Mouse (Mus musculus): ENCODE results near the gene Rffl.

Gene Rffl

DNA sequence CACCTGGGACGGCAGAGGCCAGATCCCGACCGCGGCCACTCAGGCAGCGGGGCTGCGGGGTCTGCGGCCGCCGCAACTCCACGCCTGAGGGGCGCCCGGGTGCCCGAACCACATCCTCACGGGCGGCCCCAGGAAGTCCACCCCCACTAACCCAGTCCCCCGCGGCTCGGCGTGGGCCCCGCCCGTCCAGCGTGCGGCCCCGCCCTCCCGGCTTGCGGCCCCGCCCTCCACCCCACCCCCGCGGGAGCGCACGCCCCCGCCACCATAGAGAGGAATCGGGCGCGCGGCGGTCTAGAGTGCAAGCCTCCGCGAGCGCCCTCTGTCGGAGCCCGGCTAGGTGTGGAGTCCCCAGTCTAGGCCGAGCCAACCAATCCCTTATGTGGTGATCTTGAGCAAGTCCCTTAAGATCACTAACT, at the start of gene Rffl:
Gene Rffl (minus strand): TSS at position 180 of the 416 bp plus-strand sequence.
- CTCF ChIA-PET = interaction anchor here (0.6 to 2.5 kb wide), 20 partner anchors 11 to 554 kb away, joined by 3 to 19 read pairs (median 4); partner anchors contain the start of gene Nle1 (in 1 of the 4)
- POLR2A ChIA-PET = interaction anchor here in 3 of 4 experiments (0.6 to 7.4 kb wide), 32 partner anchors 10 to 129 kb away, joined by 3 to 66 read pairs (median 5); partner anchors contain the start of genes Cct6b (in 3 of the 3), Zfp830 (in 3 of the 3) and Rad51d (in 1 of the 3)

DNA sequence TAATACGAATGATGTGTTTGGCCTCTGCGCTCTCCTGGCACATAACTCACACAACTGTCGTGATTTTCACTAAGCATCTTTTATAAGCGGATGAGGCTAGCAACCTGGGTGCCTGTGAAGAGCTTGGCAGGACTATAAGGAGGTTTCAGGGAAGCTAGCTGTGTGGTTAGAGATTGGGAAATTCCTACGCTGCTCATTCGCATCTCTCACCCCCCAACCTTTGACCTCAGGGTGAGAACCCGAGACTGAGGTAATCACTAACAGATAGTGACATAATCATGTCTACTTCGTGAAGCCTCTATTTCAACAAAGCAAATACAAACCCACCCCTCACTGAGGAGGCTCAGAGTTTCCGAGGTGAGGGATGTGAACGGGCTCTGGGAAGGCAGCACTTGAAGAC, 49.8 kb upstream of the Rffl start:
- CTCF ChIA-PET = interaction anchor here in 1 of 4 experiments (1.0 to 1.1 kb wide), 2 partner anchors 9 to 31 kb away, joined by 3 to 4 read pairs; no protein-coding TSS in a partner anchor
- POLR2A ChIA-PET = interaction anchor here in 1 of 4 experiments (0.5 kb wide), 1 partner anchor 273 kb away, joined by 6 read pairs; no protein-coding TSS in a partner anchor

DNA sequence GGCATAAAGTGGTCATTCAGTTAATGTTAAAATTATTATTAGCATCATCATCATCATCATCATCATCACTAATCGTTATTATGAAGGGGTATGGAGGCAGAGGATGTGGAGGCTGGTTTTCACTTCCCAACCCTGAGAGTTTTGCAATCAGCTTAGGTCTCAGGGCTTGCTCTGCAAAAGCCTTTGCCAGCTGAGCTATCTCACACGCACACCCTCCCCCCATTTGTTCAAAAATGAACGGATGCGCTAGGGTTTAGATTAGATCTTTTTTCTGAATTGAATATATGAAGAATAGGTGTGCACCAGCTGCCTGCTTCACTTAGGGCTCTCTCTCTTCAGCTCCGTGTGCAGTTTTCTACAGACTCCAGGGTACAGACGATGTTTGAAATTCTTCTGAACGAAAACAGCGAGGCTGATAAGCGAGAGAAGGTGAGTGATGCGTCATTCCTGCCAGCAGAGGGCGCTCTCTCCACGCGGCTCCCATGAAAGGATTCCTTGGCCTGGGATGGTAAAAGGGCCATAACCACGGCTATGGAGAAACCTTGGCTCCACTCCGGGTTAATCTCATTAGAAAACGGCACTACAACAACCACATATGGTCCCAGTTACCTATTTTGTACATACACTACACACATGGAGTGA, 43.8 kb upstream of the Rffl start:
- POLR2A ChIA-PET = interaction anchor here in 3 of 4 experiments (0.6 to 1.3 kb wide), 4 partner anchors 9 to 13 kb away, joined by 3 to 4 read pairs (median 4); no protein-coding TSS in a partner anchor

DNA sequence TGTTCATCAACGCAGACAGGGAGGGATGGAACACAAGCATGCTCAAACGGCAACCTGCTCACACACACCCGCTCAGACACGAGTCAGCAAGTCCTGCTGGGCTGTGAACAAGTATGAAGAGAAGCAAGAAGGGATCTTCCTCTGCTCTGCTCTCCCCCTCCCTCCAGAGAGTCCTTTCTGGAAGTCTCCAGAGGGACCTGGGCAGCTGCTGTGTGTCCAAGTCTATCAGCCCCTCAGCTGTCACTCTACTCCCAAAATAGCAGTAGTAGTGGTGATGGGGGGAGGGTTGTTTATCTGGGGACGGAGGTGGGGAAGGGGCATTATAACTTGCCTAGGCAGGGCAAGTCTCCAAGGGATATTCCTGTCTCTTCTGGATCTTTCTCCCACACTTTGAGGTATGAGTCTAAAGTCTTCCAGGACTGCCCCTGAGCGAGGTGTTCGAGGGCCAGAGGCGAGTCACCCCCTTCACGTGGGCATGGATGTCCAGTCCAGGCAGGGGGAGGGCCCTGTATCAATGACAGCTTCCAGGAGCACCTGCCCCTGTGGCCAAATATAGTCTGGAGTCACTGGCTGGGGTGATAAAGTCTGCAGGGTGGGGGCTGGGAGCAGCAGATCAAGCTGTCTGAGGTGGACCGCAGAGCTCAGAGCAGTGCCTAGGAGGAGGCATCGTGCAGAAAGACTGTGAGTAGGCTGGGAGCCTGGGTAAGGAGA, 39.8 kb upstream of the Rffl start:
- ChIA-PET CTCF (interaction anchor here in 2 of 4 experiments (0.5 to 1.5 kb wide), 4 partner anchors 9 to 388 kb away, joined by 3 read pairs; partner anchors contain the start of gene Ap2b1 (in 1 of the 2)), POLR2A (interaction anchor here in 2 of 4 experiments (0.6 to 0.9 kb wide), 3 partner anchors 12 to 421 kb away, joined by 3 to 8 read pairs (median 5); no protein-coding TSS in a partner anchor)

More for the DNA sequence above, 43.8 kb upstream of the Rffl start:
- CTCF ChIA-PET = interaction anchor here (0.5 to 1.3 kb wide), 19 partner anchors 9 to 679 kb away, joined by 3 to 9 read pairs (median 3); no protein-coding TSS in a partner anchor

DNA sequence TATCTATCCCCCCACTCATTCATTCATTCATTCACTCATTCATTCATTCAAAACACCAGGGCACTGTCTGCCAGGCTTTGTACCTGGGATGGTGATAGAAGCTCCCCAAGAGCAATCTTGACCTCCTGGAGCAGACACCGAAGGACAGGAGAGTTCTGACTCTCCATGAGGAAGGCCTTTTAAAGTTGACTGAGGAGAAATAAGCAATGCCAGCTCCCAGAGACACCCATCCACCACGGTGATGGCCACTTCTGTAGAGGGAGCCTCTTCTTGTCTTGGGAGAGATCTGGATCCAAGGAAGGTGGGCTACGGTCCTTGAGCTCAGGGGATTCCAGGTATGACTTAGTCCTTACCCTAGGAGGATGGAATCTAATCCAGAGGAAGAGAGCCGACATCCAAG, 39.2 kb upstream of the Rffl start, which contains the start of gene Unc45b:
Gene Unc45b (plus strand): TSS at position 301 of the 400 bp plus-strand sequence.
- ChIA-PET POLR2A (interaction anchor here in 3 of 4 experiments (0.6 to 3.0 kb wide), 5 partner anchors 11 to 422 kb away, joined by 3 to 10 read pairs (median 5); partner anchors contain the start of gene Rad51d (in 1 of the 3)), CTCF (interaction anchor here in 2 of 4 experiments (1.0 to 1.4 kb wide), 2 partner anchors 20 to 93 kb away, joined by 3 read pairs; partner anchors contain the start of gene Rad51d (in 1 of the 2))

DNA sequence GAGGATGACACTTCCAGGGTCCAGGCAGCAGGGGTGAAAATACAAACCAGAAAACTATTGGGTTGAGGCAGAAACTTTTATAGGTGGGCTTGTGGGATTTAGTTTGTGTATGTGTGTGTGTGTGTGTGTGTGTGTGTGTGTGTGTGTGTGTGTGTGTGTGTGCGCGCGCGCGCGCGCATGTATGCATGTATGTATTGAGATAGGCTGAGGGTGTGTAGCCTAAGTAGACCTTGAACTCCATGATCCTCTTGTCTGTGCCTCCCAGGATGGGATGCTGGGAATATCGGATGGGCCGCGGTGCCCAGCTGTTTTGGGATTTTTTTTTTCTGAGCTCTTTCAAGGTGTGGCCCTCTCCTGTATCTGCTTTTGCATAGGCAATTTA, 37.6 kb upstream of the Rffl start:
- ChIA-PET CTCF (interaction anchor here in 3 of 4 experiments (0.6 to 1.4 kb wide), 7 partner anchors 8 to 909 kb away, joined by 3 to 9 read pairs (median 4); no protein-coding TSS in a partner anchor), POLR2A (interaction anchor here in 3 of 4 experiments (0.7 to 4.5 kb wide), 9 partner anchors 13 to 394 kb away, joined by 3 to 16 read pairs (median 6); partner anchors contain the start of genes Cct6b (in 1 of the 3), Pex12 (in 1 of the 3), Rad51d (in 1 of the 3) and Slfn5 (in 1 of the 3))

DNA sequence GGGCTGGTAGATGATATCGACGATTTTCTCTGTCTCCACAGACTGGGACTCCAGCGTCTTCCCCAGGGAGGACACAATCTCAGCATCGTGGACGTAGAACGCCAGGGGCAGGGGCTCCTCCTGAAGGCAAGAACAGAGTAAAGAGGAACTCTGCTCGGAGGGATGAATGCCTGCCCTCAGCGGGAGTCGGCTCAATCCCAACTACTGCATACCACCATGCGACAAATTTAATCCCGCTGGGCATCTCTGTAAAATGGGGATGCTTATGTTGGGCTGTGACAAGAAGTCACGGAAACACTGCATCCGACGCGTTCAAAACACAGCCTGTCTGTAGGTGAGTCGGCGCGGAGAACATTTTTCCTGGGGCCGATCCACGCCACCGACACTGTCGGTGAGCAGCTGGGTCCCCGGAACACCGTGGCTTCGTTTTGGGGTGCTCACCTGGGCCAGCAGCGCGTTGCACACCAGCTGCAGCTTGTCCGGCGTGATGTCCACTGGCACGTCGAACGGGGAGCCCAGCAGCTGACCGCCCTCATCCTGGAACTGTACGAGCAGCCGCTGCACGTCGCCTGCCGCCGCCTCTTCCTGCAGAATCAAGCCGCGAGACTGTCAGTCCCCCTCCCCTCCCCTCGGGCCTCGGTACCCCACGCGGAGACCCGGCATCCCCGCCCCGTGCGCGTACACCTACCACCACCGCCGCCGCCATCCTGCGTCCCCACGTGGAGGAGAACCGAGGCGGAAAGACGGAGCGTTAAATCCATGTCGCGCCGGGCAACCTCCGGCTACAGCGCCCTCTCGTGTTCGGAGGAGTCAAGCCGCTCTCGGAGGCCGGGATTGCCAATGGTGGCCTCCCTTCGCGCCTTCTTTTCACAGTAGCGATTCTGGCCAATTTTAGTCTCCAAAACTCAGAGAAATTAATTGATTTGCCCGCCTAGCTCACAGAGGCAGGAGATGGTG, 36.9 kb upstream of the Rffl start, which contains the start of gene Nle1:
Gene Nle1 (minus strand): TSS at position 761 of the 957 bp plus-strand sequence.
- POLR2A ChIA-PET = interaction anchor here in 3 of 4 experiments (0.6 to 4.5 kb wide), 10 partner anchors 9 to 395 kb away, joined by 3 to 16 read pairs (median 6); partner anchors contain the start of genes Cct6b (in 1 of the 3), Pex12 (in 1 of the 3), Rad51d (in 1 of the 3) and Slfn5 (in 1 of the 3)
- CTCF ChIA-PET = interaction anchor here (0.6 to 1.4 kb wide), 9 partner anchors 8 to 908 kb away, joined by 3 to 8 read pairs (median 3); partner anchors contain the start of gene Rad51d (in 1 of the 4)

DNA sequence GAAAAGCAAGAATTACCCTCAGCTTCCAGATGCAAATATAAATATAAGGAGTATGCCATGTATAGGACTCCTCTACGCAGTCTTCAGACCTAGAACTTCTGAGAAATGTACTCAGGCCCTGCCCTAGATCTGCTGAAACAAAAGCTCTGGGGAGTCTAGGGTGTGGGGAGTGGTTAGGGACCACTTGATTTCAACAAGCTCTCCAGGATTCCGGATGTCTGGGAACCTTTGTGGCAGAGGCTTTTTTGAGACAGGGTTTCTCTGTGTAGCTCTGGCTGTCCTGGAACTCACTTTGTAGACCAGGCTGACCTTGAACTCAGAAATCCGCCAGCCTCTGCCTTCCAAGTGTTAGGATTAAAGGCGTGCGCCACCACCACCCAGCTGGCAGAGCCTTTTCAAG, 34.8 kb upstream of the Rffl start:
- ChIA-PET CTCF (interaction anchor here in 3 of 4 experiments (0.6 to 2.7 kb wide), 6 partner anchors 9 to 606 kb away, joined by 3 to 12 read pairs (median 6); partner anchors contain the start of gene Rad51d (in 2 of the 3)), POLR2A (interaction anchor here (0.6 to 4.5 kb wide), 30 partner anchors 7 to 700 kb away, joined by 3 to 18 read pairs (median 4); partner anchors contain the start of genes Ap2b1 (in 2 of the 4), Cct6b (in 2 of the 4), Rad51d (in 2 of the 4) and Zfp830 (in 2 of the 4))

DNA sequence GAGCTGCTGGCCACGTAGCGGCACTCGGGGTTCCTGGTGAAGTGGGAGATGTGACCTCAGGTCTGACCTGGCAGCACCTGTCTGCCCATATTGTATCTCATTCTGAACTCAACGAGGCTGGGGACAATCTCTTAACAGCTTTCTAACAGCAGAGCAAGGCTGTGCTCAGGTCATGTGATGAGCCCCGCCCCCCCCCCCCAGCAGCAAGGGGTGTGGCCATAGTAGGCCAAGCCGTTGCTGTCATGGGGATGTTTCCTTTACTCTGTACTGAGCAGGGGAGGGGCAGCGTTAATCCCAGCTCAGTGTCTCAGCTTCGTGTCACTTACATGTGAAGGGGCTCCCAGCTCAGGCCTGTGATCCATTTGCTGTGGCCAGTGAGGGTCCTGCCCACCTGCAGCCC, 33.9 kb upstream of the Rffl start:
- CTCF ChIA-PET = interaction anchor here (0.5 to 2.7 kb wide), 10 partner anchors 10 to 918 kb away, joined by 3 to 14 read pairs (median 4); partner anchors contain the start of gene Rad51d (in 3 of the 4)
- POLR2A ChIA-PET = interaction anchor here (0.5 to 4.5 kb wide), 35 partner anchors 9 to 699 kb away, joined by 3 to 18 read pairs (median 4); partner anchors contain the start of genes Cct6b (in 2 of the 4), Rad51d (in 2 of the 4), Zfp830 (in 2 of the 4) and Ap2b1 (in 1 of the 4)

DNA sequence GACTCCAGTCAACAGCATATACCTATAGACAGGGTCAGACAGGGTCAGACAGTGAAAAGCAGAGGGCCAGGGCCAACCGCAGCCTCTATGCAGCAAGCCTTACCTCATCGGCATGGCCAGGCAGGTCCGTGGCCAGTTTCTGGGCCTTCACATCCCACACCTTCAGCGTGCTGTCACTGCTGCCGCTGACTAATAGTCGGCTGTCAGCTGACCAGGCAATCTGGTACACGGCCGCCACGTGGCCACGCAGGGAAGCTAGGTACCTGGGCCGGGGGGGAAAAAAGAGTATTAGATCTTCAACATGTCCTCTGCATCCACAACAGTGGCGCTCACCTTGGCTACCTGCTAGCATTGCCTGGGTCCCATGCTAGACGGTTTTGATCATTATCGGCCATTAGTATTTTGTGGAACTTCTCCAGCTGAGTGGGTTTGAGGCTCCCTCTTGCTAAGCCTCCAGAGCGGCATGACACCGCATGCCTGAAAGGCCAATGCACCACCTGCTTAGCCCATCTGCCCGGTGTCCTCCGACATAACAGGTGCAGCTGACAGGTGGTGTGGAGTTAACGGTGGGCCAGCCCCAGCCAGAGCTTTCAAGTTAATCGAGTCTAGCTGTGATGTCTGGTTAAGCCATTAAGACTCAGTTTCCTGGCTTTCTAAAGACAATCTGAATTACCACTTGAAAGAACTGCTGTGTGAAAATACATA, 30.7 kb upstream of the Rffl start:
- ChIA-PET POLR2A (interaction anchor here in 2 of 4 experiments (0.5 to 1.9 kb wide), 5 partner anchors 11 to 1981 kb away, joined by 3 to 11 read pairs (median 4); partner anchors contain the start of genes Fndc8 (in 1 of the 2) and Rad51d (in 1 of the 2)), CTCF (interaction anchor here in 1 of 4 experiments (0.5 kb wide), 1 partner anchor 9 kb away, joined by 3 read pairs; no protein-coding TSS in a partner anchor)

DNA sequence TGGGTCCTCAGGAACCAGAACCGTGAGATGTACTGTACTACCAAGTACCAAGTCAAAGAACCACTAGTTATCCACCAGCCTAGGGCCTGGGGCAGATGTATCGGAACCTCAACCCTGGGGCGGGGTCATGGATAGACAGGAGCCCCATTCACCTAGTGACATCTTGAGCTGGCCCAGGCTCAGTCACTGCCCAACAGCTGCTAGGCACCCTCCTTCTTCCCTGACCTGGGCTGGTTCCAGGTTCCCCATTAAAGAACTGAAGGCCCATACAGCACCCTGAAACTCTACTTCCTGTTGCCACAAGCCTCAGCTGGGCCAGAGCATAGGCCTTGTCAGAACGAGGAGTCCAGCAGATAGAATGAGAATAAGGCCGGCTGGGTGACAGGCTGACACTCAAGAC, 28.7 kb upstream of the Rffl start:
- ChIA-PET CTCF (interaction anchor here in 1 of 4 experiments (0.8 to 1.2 kb wide), 2 partner anchors 9 to 15 kb away, joined by 3 to 5 read pairs; partner anchors contain the start of gene Rad51d), POLR2A (interaction anchor here in 3 of 4 experiments (0.9 to 2.2 kb wide), 11 partner anchors 7 to 142 kb away, joined by 3 to 11 read pairs (median 4); partner anchors contain the start of genes Rad51d (in 2 of the 3), Fndc8 (in 1 of the 3), Nle1 (in 1 of the 3) and Unc45b (in 1 of the 3))

DNA sequence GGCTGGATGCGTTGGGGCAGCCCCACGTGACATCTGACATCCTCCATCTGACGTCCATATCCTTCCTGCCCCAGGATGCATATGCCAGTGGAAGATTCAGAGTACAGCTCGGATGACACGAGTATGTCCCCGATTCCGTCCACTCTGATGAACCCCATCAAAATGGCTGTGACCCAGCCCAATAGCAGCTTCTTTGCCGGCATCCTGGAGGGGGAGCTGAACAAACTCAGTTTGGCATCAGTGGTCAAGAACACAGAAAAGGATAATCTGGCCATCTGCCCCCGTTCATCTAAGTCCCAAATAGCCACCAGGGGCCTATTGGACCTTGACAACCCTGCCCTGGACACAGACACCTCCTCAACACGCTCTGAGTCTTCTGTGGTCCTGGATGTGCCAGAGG, 26.5 kb upstream of the Rffl start:
- CTCF ChIA-PET = interaction anchor here in 1 of 4 experiments (1.3 to 1.5 kb wide), 2 partner anchors 17 to 78 kb away, joined by 3 to 4 read pairs; no protein-coding TSS in a partner anchor
- POLR2A ChIA-PET = interaction anchor here in 2 of 4 experiments (1.1 to 2.2 kb wide), 5 partner anchors 10 to 105 kb away, joined by 3 to 6 read pairs (median 5); partner anchors contain the start of gene Nle1 (in 1 of the 2)

DNA sequence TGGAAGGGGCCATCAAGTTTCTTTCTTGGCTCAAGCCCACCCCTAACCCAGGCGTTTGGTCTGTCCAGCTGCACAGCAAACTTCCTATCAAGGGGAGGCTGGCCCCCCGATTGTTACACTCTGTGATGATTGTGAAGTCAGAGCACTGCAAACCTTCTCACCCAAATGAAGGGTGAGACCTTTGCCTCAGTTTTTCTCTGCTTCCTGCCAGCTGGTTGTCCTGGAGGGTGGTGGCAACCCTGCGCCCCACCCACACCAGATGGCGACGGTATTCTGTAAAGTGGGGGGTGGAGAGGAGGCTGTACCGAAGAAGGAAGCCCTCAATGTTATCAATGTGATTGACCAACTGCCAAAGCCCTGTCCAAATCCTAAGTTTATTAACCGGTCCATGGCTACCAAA, 20.9 kb upstream of the Rffl start, which contains the start of gene Fndc8:
Gene Fndc8 (plus strand): TSS at position 189 of the 400 bp plus-strand sequence.
- ChIA-PET CTCF (interaction anchor here in 3 of 4 experiments (0.8 to 3.4 kb wide), 6 partner anchors 72 to 278 kb away, joined by 3 to 51 read pairs (median 4); no protein-coding TSS in a partner anchor), POLR2A (interaction anchor here in 3 of 4 experiments (1.3 to 3.4 kb wide), 5 partner anchors 9 to 92 kb away, joined by 3 to 17 read pairs (median 5); no protein-coding TSS in a partner anchor)

DNA sequence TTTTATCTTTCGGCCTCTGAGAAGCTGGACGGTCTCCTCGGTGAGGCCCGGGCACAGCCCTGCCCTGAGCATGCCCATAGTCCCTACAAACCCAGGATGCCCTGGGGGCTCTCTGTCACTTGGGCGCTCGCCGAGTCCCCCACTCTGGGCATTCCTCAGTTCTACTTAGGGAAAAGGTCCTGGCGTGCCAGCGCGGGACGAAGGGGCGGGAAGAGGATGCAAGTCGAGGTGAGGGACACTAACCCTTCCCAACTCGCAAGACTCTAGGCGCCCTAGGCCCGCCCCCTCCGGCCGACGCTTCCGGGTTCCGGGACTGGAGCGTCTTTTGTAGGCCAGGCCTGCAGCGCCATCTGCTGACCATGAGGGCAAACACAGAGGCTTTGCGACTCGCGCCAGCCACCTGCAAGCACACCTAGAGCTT, 19.3 kb upstream of the Rffl start, which contains the start of gene Rad51d:
Gene Rad51d (minus strand): TSS at position 273 of the 421 bp plus-strand sequence.
- CTCF ChIA-PET = interaction anchor here (0.5 to 3.4 kb wide), 64 partner anchors 9 to 655 kb away, joined by 3 to 51 read pairs (median 4); partner anchors contain the start of genes Rffl (in 2 of the 4), Cct6b (in 1 of the 4), Nle1 (in 1 of the 4) and Slfn5 (in 1 of the 4)
- POLR2A ChIA-PET = interaction anchor here (0.5 to 3.4 kb wide), 33 partner anchors 9 to 582 kb away, joined by 3 to 17 read pairs (median 4); partner anchors contain the start of genes Cct6b (in 2 of the 4), Zfp830 (in 2 of the 4), Nle1 (in 1 of the 4) and Rffl (in 1 of the 4)
